In genomic region chr11:117235898-117236459, GRCm38 (mm10) we compare ENCODE assay signal across 8 mouse cellular contexts. TPM values are rescaled to one million over a fixed set of nuclear protein-coding genes. Genes with fewer than 3 reads are reported as not detected.
A peak's percentile ranks its signal among the peaks of the same experiment; 100 is the strongest.
DNase-seq lines count a peak whose midpoint lies in the region; ATAC-seq and TF ChIP-seq lines count a peak whose summit lies in the region.
"Had no signal": no experiment of that assay in that cellular context is flagged by ENCODE, and none has a peak within 500 bp of the region (broad histone marks: within the 10 kb centered on the region; RNA-seq: fewer than 3 reads in every experiment).

No protein-coding gene starts in this region.

- H3K27ac ChIP-seq in lung, embryonic 15.5 days: peak overlapping the region; percentile 75
- peak overlapping the region; percentile 63 for H3K27ac ChIP-seq in heart, embryonic 13.5 days (replicated peaks)
- H3K27ac ChIP-seq in stomach, embryonic 16.5 days (ENCODE audit: low read length): peak overlapping the region; percentile 60; the same call in 1 of the 2 replicates
- H3K27ac ChIP-seq in midbrain, embryonic 15.5 days: no peak overlapping the region
- H3K27ac ChIP-seq: neural tube, embryonic 13.5 days had no signal

- ATAC-seq in lung, embryonic 15.5 days (ENCODE audit: borderline replicate concordance, extremely low read depth, low FRiP score, low TSS enrichment): peak; percentile 31; the same call in 1 of the 2 replicates
- no peak for ATAC-seq in heart, embryonic 13.5 days (ENCODE audit: extremely low read depth, insufficient number of reproducible peaks, low FRiP score, low TSS enrichment)
- ATAC-seq in stomach, embryonic 16.5 days (ENCODE audit: insufficient read depth, low FRiP score): no peak
- no peak for ATAC-seq in midbrain, embryonic 15.5 days (replicated peaks)

- TF ChIP-seq POLR2A in lung, adult 2 months (IDR thresholded peaks at IDR 0.05; ENCODE audit: borderline replicate concordance, extremely low read depth, low read depth, low read length): no peak

- H3K4me3 ChIP-seq in lung, embryonic 15.5 days: no peak overlapping the region
- H3K4me3 ChIP-seq in lung, adult 2 months (replicated peaks; ENCODE audit: extremely low read depth, low read depth, low read length): no peak overlapping the region
- H3K4me3 ChIP-seq in heart, embryonic 13.5 days: no peak overlapping the region
- H3K4me3 ChIP-seq in stomach, embryonic 16.5 days (replicated peaks; ENCODE audit: low read length): no peak overlapping the region
- H3K4me3 ChIP-seq in midbrain, embryonic 15.5 days: no peak overlapping the region
- H3K4me3 ChIP-seq: neural tube, embryonic 13.5 days had no signal

- H3K4me1 ChIP-seq in lung, embryonic 15.5 days: peaks cover 71% of the 10 kb centered on the region
- H3K4me1 ChIP-seq in lung, adult 2 months (ENCODE audit: control insufficient read depth, insufficient read depth, low read length): no peaks in the 10 kb centered on the region; the same call in 1 of the 2 replicates
- H3K4me1 ChIP-seq in heart, embryonic 13.5 days: peaks cover 61% of the 10 kb centered on the region
- peaks cover 35% of the 10 kb centered on the region for H3K4me1 ChIP-seq in stomach, embryonic 16.5 days (ENCODE audit: control insufficient read depth, insufficient read depth, low read length)
- peaks cover 14% of the 10 kb centered on the region for H3K4me1 ChIP-seq in midbrain, embryonic 15.5 days

- no peak for TF ChIP-seq CTCF in lung, adult 2 months (IDR thresholded peaks at IDR 0.05; ENCODE audit: insufficient read depth, low read length)

- no peak for DNase-seq in lung, adult 2 months
- peak; percentile 72 for DNase-seq in kidney, postnatal 10 days
- DNase-seq in cerebellum, adult 18-20 months: no peak

- WGBS in lung, embryonic 15.5 days: 20% methylated on average over 9 of the region's 9 CpGs
- WGBS in lung, adult 2 months: 41% methylated on average over 9 of the region's 9 CpGs
- 27% methylated on average over 9 of the region's 9 CpGs for WGBS in heart, embryonic 13.5 days
- 29% methylated on average over 9 of the region's 9 CpGs for WGBS in stomach, embryonic 16.5 days
- 45% methylated on average over 9 of the region's 9 CpGs for WGBS in midbrain, embryonic 15.5 days

- H3K27me3 ChIP-seq in lung, embryonic 15.5 days: no peaks in the 10 kb centered on the region
- H3K27me3 ChIP-seq in heart, embryonic 13.5 days (replicated peaks): peaks cover 10% of the 10 kb centered on the region; the same call in 1 of the 2 replicates
- H3K27me3 ChIP-seq in stomach, embryonic 16.5 days (ENCODE audit: control insufficient read depth, insufficient read depth, low read length): no peaks in the 10 kb centered on the region
- peaks cover 7% of the 10 kb centered on the region; the same call in 1 of the 2 replicates for H3K27me3 ChIP-seq in midbrain, embryonic 15.5 days (replicated peaks)
- H3K27me3 ChIP-seq: neural tube, embryonic 13.5 days had no signal

- no peaks in the 10 kb centered on the region for H3K36me3 ChIP-seq in lung, embryonic 15.5 days
- H3K36me3 ChIP-seq in heart, embryonic 13.5 days: no peaks in the 10 kb centered on the region
- H3K36me3 ChIP-seq in stomach, embryonic 16.5 days (ENCODE audit: control insufficient read depth, insufficient read depth, low read length): no peaks in the 10 kb centered on the region
- no peaks in the 10 kb centered on the region for H3K36me3 ChIP-seq in midbrain, embryonic 15.5 days (replicated peaks)
- H3K36me3 ChIP-seq: neural tube, embryonic 13.5 days had no signal

- peak overlapping the region; percentile 70 for H3K4me2 ChIP-seq in lung, embryonic 15.5 days
- H3K4me2 ChIP-seq in heart, embryonic 13.5 days: peak overlapping the region; percentile 41
- peak overlapping the region; percentile 17; the same call in 1 of the 2 replicates for H3K4me2 ChIP-seq in stomach, embryonic 16.5 days (ENCODE audit: low read depth, low read length)
- H3K4me2 ChIP-seq in midbrain, embryonic 15.5 days: no peak overlapping the region
- H3K4me2 ChIP-seq: neural tube, embryonic 13.5 days had no signal

- H3K9me3 ChIP-seq in lung, embryonic 15.5 days: no peaks in the 10 kb centered on the region
- no peaks in the 10 kb centered on the region for H3K9me3 ChIP-seq in heart, embryonic 13.5 days
- H3K9me3 ChIP-seq in stomach, embryonic 16.5 days (replicated peaks; ENCODE audit: control insufficient read depth, low read length): no peaks in the 10 kb centered on the region
- H3K9me3 ChIP-seq in midbrain, embryonic 15.5 days: no peaks in the 10 kb centered on the region
- H3K9me3 ChIP-seq: neural tube, embryonic 13.5 days had no signal

- no peak overlapping the region for H3K9ac ChIP-seq in lung, embryonic 15.5 days
- H3K9ac ChIP-seq in heart, embryonic 13.5 days: peak overlapping the region; percentile 67
- H3K9ac ChIP-seq in stomach, embryonic 16.5 days (ENCODE audit: low read length): peak overlapping the region; percentile 40; the same call in 1 of the 2 replicates
- H3K9ac ChIP-seq in midbrain, embryonic 15.5 days: no peak overlapping the region
- H3K9ac ChIP-seq: neural tube, embryonic 13.5 days had no signal

RNA-seq across cellular contexts. Expression of gene Sept9, which starts 36.5 kb away (rescaled TPM):
- polyA plus RNA-seq in lung, embryonic 15.5 days (2015; fragmentation: Nextera tagmentation; extraction: Ambion mirVana): 141 and 145 TPM in 2 replicates
- polyA plus RNA-seq in lung, adult 2 months (2012; rRNA removed): 35.1 and 41.4 TPM in 2 replicates
- polyA plus RNA-seq in heart, embryonic 13.5 days (2015; fragmentation: Nextera tagmentation; extraction: Ambion mirVana): 69.3 and 75.5 TPM in 2 replicates
- 101 and 105 TPM in 2 replicates for polyA plus RNA-seq in stomach, embryonic 16.5 days (2015; fragmentation: Nextera tagmentation; extraction: Ambion mirVana)
- 106 and 112 TPM in 2 replicates for polyA plus RNA-seq in midbrain, embryonic 15.5 days (2015; fragmentation: Nextera tagmentation; extraction: Ambion mirVana)

Comparison
In these comparisons a context has a peak if more than half of its experiments do, and no peak if none do; other contexts are left out.
1. H3K9ac ChIP-seq: peak in heart, embryonic 13.5 days (single experiment) and stomach, embryonic 16.5 days (single experiment); none in lung, embryonic 15.5 days (single experiment) and midbrain, embryonic 15.5 days (single experiment).